Mouse (Mus musculus) kidney, adult 18-20 months (tissue): Measurements from ENCODE around the gene Kri1.
"Not testable (repeated sequence)": the region's sequence is repeated elsewhere in the genome, so short reads cannot be mapped to it uniquely, and the experiment has no call there.

Experiments used
- DNase-seq: peaks from one replicate; pipeline ENCODE4 v3.0.0; 2021

Kri1 gene

GRCm38 (mm10) chr9:21287571-21288402 is at the start of gene Kri1:
Gene Kri1, minus strand, starts transcription at chr9:21287969.
- peak; percentile 99 for DNase-seq

GRCm38 (mm10) chr9:21336491-21336890 is 48.7 kb upstream of the Kri1 start:
- DNase-seq, result no peak

GRCm38 (mm10) chr9:21335391-21335790 is 47.6 kb upstream of the Kri1 start:
- no peak for DNase-seq

GRCm38 (mm10) chr9:21334747-21335146 is 47.0 kb upstream of the Kri1 start:
- no peak for DNase-seq

GRCm38 (mm10) chr9:21333523-21333922 is 45.8 kb upstream of the Kri1 start:
- DNase-seq, result no peak

GRCm38 (mm10) chr9:21332161-21333061 is 44.6 kb upstream of the Kri1 start:
- no peak for DNase-seq

GRCm38 (mm10) chr9:21331365-21332140 is 43.8 kb upstream of the Kri1 start:
- DNase-seq, result no peak

GRCm38 (mm10) chr9:21329699-21330289 is 42.0 kb upstream of the Kri1 start:
- no peak for DNase-seq

- no peak for DNase-seq
Measured at GRCm38 (mm10) chr9:21329041-21329440, 41.3 kb upstream of the Kri1 start.

GRCm38 (mm10) chr9:21328041-21328440 is 40.3 kb upstream of the Kri1 start:
- no peak for DNase-seq

- no peak for DNase-seq
Measured at GRCm38 (mm10) chr9:21327569-21327968, 39.8 kb upstream of the Kri1 start.

GRCm38 (mm10) chr9:21324269-21324668 is 36.5 kb upstream of the Kri1 start:
- DNase-seq, result peak; percentile 27

GRCm38 (mm10) chr9:21322917-21323297 is 35.1 kb upstream of the Kri1 start:
- not testable (repeated sequence) for DNase-seq

GRCm38 (mm10) chr9:21322211-21322916 is 34.6 kb upstream of the Kri1 start:
- no peak for DNase-seq

- DNase-seq, result peak; percentile 36
Measured at GRCm38 (mm10) chr9:21321513-21321835, 33.7 kb upstream of the Kri1 start.

- peak; percentile 90 for DNase-seq
Measured at GRCm38 (mm10) chr9:21320619-21321512, 33.1 kb upstream of the Kri1 start, which contains the start of gene Slc44a2. Gene Slc44a2, plus strand, starts transcription at chr9:21320698.

GRCm38 (mm10) chr9:21320280-21320618 is 32.5 kb upstream of the Kri1 start:
- DNase-seq, result no peak

GRCm38 (mm10) chr9:21319503-21319902 is 31.7 kb upstream of the Kri1 start:
- no peak for DNase-seq

GRCm38 (mm10) chr9:21318792-21319191 is 31.0 kb upstream of the Kri1 start:
- DNase-seq, result no peak

- DNase-seq, result no peak
Measured at GRCm38 (mm10) chr9:21316696-21317095, 28.9 kb upstream of the Kri1 start.

- DNase-seq, result no peak
Measured at GRCm38 (mm10) chr9:21315421-21315820, 27.7 kb upstream of the Kri1 start.
